Mouse (Mus musculus): ENCODE results near the gene Rftn2.

GRCm38 (mm10) chr1:55123561-55123960 is 103.0 kb downstream of the Rftn2 start:
- no peak for TF ChIP-seq POLR2A (IDR thresholded peaks at IDR 0.05; ENCODE audit: low read depth, low read length)
- TF ChIP-seq CTCF (IDR thresholded peaks at IDR 0.05; ENCODE audit: extremely low read depth, insufficient read length, insufficient replicate concordance, low read depth, low read length), result no peak
